Mouse (Mus musculus): ENCODE data around the gene Cfap126.
"Not testable (repeated sequence)": the region's sequence is repeated elsewhere in the genome, so short reads cannot be mapped to it uniquely, and the experiment has no call there.

DNA sequence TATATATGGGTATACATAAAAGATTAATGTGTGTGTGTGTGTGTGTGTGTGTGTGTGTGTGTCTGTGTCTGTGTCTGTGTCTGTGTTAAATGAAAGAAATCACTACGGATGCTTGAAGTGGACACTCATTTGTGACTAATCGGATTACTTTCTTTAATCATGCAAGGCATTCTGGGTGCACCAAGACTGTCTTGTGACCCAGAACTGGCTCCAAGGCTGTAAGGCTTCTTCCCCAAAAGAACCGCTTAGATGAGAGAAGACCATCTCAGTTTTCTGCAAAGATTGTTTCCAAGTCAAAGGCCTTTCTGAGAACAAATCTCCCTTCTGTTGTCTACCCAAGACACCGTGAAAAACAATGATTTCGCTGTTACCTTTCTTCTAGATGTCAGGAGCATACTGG, 36.5 kb upstream of the Cfap126 start:
- not testable (repeated sequence) for TF ChIP-seq CTCF (conservative IDR thresholded peaks at IDR 0.05; ENCODE audit: low read length); POU5F1 (IDR thresholded peaks at IDR 0.05; ENCODE audit: borderline replicate concordance, low read length); NANOG (IDR thresholded peaks at IDR 0.05; ENCODE audit: borderline replicate concordance, low read length)

All from E14TG2a.4 (cell line).